Mouse (Mus musculus) E14TG2a.4 (cell line): ENCODE measurements around the gene Cldn3.

ENCODE experiments used
- CTCF ChIP-seq: conservative IDR thresholded peaks from 2 replicates; pipeline ENCODE4 v1.5.1; 2014; ENCODE audit warnings: low read length
- NANOG ChIP-seq: IDR thresholded peaks from 2 replicates; pipeline ENCODE4 v1.6.1; 2014; ENCODE audit warnings: borderline replicate concordance, low read length, mixed read lengths
- POU5F1 ChIP-seq: IDR thresholded peaks from 2 replicates; pipeline ENCODE4 v1.6.1; 2014; ENCODE audit warnings: low read length, borderline replicate concordance

DNA sequence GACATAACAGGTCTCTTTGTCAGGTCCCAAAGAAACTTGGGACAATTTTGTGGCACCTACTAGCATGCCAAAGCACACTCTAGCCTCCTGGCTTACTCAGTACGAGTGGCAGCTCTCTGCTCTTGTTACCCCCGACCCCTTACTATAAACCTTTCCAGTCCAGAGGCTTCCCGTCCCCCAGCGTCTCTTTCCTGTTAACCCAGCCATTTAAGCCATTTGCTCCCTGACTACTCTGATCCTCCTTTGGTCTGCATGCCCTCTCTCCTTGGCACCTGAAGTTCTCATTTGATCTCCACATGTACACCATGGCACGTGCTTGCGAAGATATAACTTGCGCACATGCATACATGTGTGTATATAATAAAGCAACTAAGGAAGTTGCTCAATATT lies 24.3 kb downstream of the Cldn3 start:
- TF ChIP-seq CTCF (no peak), NANOG (no peak), POU5F1 (no peak)
